Mouse (Mus musculus): ENCODE measurements at regions not wholly inside any gene's neighbourhood (a gene's known extent, or its start where the extent isn't known, plus 50 kb on each side); places are given as distances from the start of the nearest gene placed in this dataset.
A peak's percentile ranks its signal among the peaks of the same experiment; 100 is the strongest.

DNA sequence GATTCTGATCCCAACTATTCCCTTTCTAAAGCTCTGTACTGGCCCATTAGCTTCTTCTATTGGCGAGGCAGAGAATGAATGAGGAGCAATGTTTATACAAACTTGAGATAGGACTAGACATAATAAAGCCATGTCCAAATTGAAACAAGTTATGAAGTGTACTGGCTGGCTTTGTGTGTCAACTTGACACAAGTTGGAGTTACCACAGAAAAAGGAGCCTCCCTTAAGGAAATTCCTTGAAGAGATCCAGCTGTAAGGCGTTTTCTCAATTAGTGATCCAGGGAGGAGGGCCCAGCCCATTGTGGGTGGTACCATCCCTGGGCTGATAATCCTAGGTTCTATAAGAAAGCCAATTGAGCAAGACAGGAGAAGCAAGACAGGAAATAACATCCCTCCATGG is 135.9 kb upstream of the Cr2 start:
- no peak for ATAC-seq (replicated peaks; ENCODE audit: low FRiP score, poor library complexity, severe bottlenecking)

DNA sequence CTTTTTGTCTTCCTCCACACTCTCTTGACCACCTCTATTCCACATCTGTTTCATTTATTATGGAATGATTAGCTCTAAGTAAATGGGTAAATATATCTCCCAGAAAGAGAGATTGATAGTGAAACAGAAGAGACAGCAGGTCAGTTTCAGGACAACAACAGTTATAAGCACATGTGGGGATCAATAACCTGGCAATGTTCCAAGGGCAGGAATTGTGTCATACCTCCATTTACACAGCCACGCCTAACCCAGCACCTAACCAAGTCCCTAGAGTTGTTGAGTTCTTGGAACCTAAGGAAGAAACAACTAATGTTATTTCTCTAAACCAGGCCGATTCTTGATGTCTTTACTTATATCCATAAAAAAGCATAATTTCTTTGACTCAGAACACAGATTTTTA is 108.6 kb upstream of the Cr2 start:
- ATAC-seq (replicated peaks; ENCODE audit: low FRiP score, poor library complexity, severe bottlenecking): no peak

DNA sequence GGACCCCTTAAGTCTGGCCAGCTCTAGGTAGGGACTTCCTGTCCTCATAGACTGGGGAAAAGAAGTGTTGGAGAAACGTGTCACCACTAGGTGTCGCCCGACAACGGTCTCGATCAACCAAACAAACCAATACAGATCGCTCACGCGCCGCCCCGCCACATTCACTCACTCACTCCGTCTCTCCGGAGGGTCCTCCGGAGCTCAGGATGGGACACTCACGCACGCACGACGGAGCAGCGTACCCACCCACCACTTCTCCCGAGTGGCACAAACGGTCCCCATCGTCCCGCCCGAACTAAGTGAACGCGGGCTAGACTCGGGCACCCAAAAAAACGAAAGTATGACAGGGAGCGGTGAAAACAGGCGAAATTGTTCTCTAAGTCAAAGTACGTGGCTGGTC is 65.0 kb upstream of the Cr2 start:
- no peak for ATAC-seq (replicated peaks; ENCODE audit: low FRiP score, poor library complexity, severe bottlenecking)

DNA sequence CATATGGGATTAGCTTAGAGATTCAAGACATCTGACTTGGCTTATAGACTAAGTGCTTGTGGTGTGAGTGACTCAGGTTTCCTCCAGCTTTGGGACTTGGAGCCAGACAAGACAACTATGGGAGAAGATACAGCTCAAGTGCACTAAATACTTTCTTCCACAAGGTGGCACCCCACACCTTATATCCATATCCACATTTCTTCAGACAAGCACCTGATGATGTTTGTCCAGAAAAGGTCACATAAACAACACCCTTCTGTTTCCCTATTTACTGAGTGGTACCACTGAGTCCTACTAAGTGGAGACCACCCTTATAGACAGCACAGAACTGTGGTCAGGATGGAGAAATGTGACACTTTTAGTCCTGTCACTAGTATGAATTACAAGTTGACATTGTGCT is 56.1 kb upstream of the Cr2 start:
- ATAC-seq (replicated peaks; ENCODE audit: low FRiP score, poor library complexity, severe bottlenecking): peak; percentile 92

DNA sequence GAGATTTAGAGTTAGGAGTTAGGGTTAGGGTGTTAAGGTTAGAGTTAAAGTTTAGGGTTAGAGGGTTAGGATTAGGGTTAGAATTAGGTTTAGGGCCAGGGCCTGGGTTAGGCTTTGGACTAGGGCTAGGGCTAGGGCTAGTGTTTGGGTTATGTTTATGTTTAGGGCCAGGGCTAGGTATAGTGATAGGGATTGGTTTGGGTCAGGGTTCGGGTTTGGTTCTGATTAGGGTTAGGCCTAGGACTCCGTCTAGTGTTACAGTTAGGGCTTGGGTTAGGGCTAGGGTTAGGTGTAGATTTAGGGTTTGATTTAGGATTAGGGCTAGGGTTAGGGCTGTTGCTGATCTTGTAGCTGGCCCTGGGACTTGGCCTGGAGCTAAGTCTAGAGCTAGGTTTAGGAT is 50.5 kb upstream of the Cr2 start:
- ATAC-seq (replicated peaks; ENCODE audit: low FRiP score, poor library complexity, severe bottlenecking): 0 out of 2 replicates have a peak, but pooled peaks have one; percentile 15

Data from erythroblast, adult 5-6 weeks (primary cell).